In genomic region chr17:11270179-11270578, GRCm38 (mm10) we compare ENCODE assay signal across 34 mouse cellular contexts.
A peak's percentile ranks its signal among the peaks of the same experiment; 100 is the strongest.
DNase-seq lines count a peak whose midpoint lies in the region; ATAC-seq lines count a peak whose summit lies in the region.
"Had no signal": no experiment of that assay in that cellular context is flagged by ENCODE, and none has a peak within 500 bp of the region (broad histone marks: within the 10 kb centered on the region; RNA-seq: fewer than 3 reads in every experiment).

No protein-coding gene starts in this region.

- no peak overlapping the region for H3K27ac ChIP-seq in hindbrain, embryonic 13.5 days
- H3K27ac ChIP-seq: embryonic facial prominence, embryonic 12.5 days; hindbrain, embryonic 12.5 days; liver, embryonic 12.5 days; midbrain, embryonic 12.5 days; neural tube, embryonic 12.5 days had no signal

- no peak overlapping the region for H3K4me3 ChIP-seq in hindbrain, embryonic 13.5 days
- H3K4me3 ChIP-seq: embryonic facial prominence, embryonic 12.5 days; hindbrain, embryonic 12.5 days; liver, embryonic 12.5 days; megakaryocyte, embryonic 14.5 days; midbrain, embryonic 12.5 days; myocyte; neural tube, embryonic 12.5 days had no signal

- no peak for DNase-seq in frontal cortex, postnatal 10 days (ENCODE audit: low spot score in 2 of 2)
- DNase-seq in layer of hippocampus, adult 8-10 months (ENCODE audit: low spot score in 2 of 2): peak; percentile 19 to 25
- DNase-seq in layer of hippocampus, postnatal 25 days (ENCODE audit: extremely low spot score in 1 of 2, low spot score in 1 of 2): no peak
- peak; percentile 59 for DNase-seq in right cerebral cortex, adult 18-20 months
- no peak for DNase-seq in right cerebral cortex, postnatal 10 days (ENCODE audit: low spot score in 2 of 2)
- peak; percentile 18 to 36 for DNase-seq in right cerebral cortex, postnatal 36 days (ENCODE audit: low spot score in 2 of 2)
- DNase-seq: adrenal gland, adult 2 months; adrenal gland, postnatal 36 days; cerebellum, adult 8-10 months; cerebellum, postnatal 25 days; embryo, embryonic 11 days; gastrocnemius, postnatal 36 days; heart, adult 18-20 months; heart, postnatal 36 days; kidney, adult 9 months; kidney, postnatal 10 days; liver, postnatal 0 days; lung, postnatal 4 days; thymus, adult 2 months; thymus, postnatal 36 days had no signal

- peak; percentile 88 for ATAC-seq in frontal cortex, adult (ENCODE audit: low TSS enrichment)
- no peak for ATAC-seq in hindbrain, embryonic 13.5 days (ENCODE audit: low FRiP score)
- ATAC-seq: activated CD4-positive, CD25-positive, alpha-beta regulatory T cell, adult 4 months; forebrain, embryonic 14.5 days; intestine, embryonic 16.5 days; liver, embryonic 12.5 days; liver, postnatal 0 days had no signal

- WGBS in hindbrain, embryonic 13.5 days: 88% methylated on average over 4 of the region's 4 CpGs

- no peaks in the 10 kb centered on the region for H3K27me3 ChIP-seq in hindbrain, embryonic 13.5 days
- H3K27me3 ChIP-seq: CH12.LX; embryonic facial prominence, embryonic 12.5 days; hindbrain, embryonic 12.5 days; liver, embryonic 12.5 days; megakaryocyte, embryonic 14.5 days; midbrain, embryonic 12.5 days; neural tube, embryonic 12.5 days had no signal

- H3K9me3 ChIP-seq in hindbrain, embryonic 13.5 days: no peaks in the 10 kb centered on the region
- H3K9me3 ChIP-seq: embryonic facial prominence, embryonic 12.5 days; hindbrain, embryonic 12.5 days; liver, embryonic 12.5 days; midbrain, embryonic 12.5 days; neural tube, embryonic 12.5 days had no signal

- H3K36me3 ChIP-seq in hindbrain, embryonic 13.5 days: no peaks in the 10 kb centered on the region
- H3K36me3 ChIP-seq: embryonic facial prominence, embryonic 12.5 days; hindbrain, embryonic 12.5 days; liver, embryonic 12.5 days; midbrain, embryonic 12.5 days; neural tube, embryonic 12.5 days had no signal

- H3K9ac ChIP-seq in hindbrain, embryonic 13.5 days: no peak overlapping the region
- H3K9ac ChIP-seq: embryonic facial prominence, embryonic 12.5 days; hindbrain, embryonic 12.5 days; liver, embryonic 12.5 days; liver, postnatal 0 days; midbrain, embryonic 12.5 days; neural tube, embryonic 12.5 days had no signal

- H3K4me2 ChIP-seq in hindbrain, embryonic 13.5 days: no peak overlapping the region
- H3K4me2 ChIP-seq: embryonic facial prominence, embryonic 12.5 days; heart, embryonic 11.5 days; hindbrain, embryonic 12.5 days; liver, embryonic 12.5 days; midbrain, embryonic 12.5 days; neural tube, embryonic 12.5 days had no signal

- H3K4me1 ChIP-seq in hindbrain, embryonic 13.5 days (replicated peaks): peaks cover 6% of the 10 kb centered on the region; the same call in 1 of the 2 replicates
- H3K4me1 ChIP-seq: embryonic facial prominence, embryonic 12.5 days; hindbrain, embryonic 12.5 days; liver, embryonic 12.5 days; megakaryocyte, embryonic 14.5 days; midbrain, embryonic 12.5 days; neural tube, embryonic 12.5 days had no signal

Comparison
In these comparisons a context has a peak if more than half of its experiments do, and no peak if none do; other contexts are left out.
1. DNase-seq: peak in layer of hippocampus, adult 8-10 months (2 of 2), right cerebral cortex, adult 18-20 months (single experiment) and right cerebral cortex, postnatal 36 days (2 of 2); none in frontal cortex, postnatal 10 days (0 of 2), layer of hippocampus, postnatal 25 days (0 of 2) and right cerebral cortex, postnatal 10 days (0 of 2).